Mouse (Mus musculus): ENCODE measurements around the gene Ndufc2.

Ndufc2 gene

DNA sequence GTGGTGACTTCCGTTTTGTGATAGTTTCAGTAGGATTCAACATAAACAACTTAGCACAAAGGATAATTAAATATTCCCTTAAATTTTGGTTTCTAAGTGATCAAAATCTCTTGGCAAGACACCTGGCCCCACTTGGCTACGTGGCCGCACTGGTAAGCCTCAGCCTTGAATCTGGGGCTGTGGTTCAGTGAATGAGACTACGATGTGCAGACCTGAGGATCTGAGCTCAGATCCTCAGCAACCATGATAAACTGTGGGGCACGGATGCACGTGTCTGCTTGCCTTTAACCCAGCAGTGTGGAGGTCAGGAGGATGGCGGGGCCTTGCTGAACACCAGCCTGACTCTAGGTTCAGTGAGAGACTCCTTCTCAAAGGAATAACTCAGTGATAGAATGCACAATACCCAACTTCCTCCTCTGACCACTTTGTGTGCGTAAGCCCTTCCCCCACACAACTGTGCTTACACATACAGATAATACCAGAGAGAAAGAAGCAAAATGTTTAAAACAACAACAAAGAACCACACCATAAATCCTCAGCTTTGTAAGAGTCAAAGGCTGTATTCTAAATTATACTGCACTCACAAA lies 12.1 kb upstream of the Ndufc2 start:
- DNase-seq (ENCODE audit: low read depth, low spot score): no peak

DNA sequence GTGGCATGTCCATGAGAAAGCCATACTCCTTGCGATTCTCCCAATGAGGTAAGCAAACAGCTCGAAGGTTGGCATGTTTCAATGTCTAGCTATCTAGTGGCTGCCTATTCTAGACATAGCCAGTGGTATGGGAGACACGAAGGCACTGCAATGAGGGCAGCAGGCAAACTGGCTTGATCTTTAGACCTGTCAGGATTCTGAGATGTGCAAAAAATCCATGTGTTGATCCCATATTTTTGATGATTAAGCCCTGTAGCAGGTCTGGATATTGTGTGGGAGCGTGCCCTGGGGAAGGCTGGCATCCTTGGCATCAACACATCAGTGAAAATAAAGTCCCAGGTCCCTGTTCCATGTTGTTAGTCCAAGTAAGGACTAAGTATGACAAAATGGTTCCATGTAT lies 11.3 kb upstream of the Ndufc2 start:
- no peak for DNase-seq (ENCODE audit: low read depth, low spot score)

DNA sequence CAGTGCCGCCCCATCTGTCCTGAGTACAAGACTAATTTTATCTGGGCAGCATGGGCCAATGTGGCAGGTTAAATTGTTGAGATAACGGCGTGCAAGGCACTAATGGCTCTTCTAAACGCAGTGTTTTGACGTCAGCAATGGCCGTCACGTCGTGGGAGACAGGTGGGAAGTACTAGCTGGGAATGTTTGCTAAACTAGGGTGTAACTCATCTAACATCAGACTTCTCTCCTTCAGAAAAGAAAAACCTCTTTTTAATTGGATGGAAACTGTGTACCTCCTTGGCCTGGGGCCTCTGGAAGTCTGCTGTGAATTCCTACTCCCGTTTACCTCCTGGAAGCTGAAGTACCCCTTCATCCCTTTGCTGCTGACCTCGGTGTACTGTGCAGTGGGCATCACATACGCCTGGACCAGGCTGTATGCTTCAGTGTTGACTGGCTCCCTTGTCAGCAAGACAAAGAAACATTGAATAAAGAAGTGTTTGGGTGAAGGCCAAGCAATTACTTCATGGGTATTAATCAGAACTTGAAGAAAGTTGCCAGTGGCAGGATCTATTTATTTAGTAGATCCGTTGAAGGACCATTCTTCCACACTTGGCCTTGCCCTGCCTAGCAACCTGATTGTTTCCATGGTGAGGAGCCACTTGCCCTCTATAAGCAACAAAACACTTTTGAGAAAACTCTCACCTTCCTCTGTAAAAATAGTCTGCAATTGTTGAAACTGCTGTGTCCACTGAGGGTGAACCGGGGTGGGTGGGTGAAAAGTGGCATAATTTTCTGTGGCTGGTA lies 8.3 kb upstream of the Ndufc2 start:
- DNase-seq (ENCODE audit: low read depth, low spot score): no peak

DNA sequence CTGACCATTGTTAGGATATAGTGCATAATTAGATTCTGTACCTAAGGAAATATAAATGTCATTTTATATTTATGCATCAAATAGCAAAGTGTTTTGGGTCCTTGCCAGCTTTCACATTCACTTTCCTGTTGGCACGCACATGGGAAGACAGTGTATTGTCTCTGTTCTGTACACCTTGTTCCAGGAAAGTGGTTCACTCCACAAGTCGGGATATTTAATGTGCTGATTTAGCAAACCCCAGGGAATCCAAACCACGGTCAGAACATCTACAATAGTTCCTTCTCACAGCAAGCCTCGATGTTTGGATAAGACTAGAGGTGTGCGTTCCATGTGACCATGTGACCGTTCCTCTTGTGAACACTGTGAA lies 7.7 kb upstream of the Ndufc2 start:
- no peak for DNase-seq (ENCODE audit: low read depth, low spot score)

DNA sequence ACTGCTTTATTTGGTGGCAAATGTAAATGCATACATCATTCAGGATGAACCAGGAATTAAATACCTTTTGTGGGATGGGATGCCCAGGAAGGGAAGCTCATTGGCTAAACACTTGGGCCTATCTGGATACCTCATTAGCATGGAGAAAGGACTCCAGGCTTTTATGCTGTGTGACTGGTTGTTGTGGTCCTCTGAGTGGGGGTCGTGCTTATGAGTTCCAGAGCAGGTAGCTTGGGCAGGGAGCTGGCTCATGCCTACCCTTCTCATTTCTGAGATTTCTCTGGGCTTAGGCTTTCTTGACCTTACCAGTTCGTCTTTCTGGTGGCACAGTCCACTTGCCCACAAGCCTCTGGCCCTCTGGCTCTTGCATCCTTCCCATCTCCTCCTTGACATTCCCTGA lies 5.4 kb upstream of the Ndufc2 start:
- DNase-seq (ENCODE audit: low read depth, low spot score): no peak

DNA sequence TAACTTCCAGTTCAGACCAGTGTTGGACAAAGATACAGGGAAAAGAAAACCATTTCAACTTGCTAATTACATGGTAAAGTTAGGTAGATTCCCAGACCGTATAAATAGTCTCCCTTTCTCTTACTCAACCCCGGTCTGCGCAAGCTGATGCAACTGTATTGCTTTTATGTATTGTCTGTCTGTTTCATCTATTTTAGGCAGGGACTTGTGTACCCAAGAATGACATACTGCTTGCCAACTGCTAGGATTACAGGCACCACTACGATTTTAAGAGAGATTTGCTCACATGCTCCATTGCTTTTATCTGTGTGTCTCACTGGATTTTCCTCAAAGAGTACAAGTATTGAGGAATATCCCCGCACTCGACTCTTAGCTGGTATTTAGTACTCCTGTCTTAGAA lies 860 bp upstream of the Ndufc2 start:
- no peak for DNase-seq (ENCODE audit: low read depth, low spot score)

DNA sequence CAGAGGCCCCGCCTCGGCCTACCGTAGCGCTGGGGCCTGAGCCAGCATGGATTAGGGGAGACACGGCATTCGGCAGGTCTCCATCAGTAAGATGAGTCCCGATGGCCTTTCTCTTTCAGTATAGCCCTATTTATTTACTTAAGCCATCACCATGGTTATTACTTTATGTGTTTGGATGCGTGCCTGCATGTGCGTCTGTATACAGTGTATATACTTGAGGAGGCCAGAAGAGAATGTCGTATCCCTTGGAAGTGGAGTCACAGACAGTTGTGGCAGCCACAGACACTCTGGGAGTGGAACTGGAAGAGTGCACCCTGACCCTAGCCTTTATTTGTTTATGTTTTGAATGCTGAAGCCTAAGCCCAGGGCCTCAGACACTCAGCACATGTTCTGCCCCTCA lies 7.3 kb downstream of the Ndufc2 start:
- no peak for DNase-seq (ENCODE audit: low read depth, low spot score)

DNA sequence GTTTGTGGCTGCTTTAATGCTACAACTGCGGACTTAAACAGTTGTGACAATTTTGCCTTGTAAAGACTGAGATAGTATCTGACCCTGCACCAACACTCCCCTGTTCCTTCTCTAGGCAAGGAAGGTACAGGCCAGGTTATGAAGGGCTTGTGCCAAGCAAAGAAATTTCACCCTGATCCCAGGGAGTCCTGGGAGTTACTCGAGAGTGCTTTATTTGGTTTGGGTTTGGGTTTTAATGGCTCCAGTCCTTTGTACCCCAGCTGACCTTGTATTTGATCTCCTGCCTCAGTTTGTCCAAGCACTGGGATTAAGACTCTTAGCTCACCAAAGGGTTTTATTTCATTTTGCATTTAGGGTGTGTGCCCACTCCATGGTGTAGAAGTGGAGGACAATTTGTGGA lies 11.3 kb downstream of the Ndufc2 start:
- no peak for DNase-seq (ENCODE audit: low read depth, low spot score)

DNA sequence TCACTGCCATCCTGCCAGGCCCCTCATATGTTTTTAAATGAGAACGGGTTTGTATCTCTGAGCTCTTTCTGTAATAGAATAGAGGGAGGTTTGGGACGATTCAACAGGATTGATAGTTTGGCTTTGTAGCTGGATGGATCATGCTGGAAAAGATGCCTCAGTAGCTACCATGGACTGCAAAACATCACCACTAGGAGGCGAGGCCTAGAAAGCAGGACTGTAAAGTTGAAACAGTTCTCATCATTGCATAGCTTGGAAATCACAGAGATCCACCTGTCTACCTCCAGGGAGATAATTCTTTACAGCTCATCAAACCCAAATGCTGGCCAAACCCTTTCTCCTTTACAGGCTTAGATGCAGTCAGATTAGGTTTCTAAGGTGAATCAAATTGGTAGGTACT lies 11.8 kb downstream of the Ndufc2 start:
- peak; percentile 61 for DNase-seq (ENCODE audit: low read depth, low spot score)

DNA sequence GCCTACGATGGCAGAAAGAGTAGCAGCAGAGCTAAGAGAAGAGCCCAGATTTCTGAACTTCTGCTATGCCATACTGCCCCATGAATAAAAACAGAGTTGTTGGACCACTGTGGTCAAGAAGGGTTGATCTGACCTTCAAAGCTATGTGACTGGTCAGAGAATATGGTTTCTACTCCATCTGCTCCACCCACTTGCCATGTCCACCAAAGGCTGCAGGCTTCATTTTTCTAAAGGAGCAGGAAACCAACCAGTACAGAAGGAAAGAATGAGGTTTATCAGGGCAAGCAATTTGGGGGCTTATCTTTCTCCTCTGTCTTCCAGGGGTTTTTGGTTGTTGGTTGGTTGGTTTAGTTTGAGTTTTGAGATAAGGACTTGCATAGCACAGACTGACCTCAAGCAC lies 14.2 kb downstream of the Ndufc2 start:
- DNase-seq (ENCODE audit: low read depth, low spot score): no peak

DNA sequence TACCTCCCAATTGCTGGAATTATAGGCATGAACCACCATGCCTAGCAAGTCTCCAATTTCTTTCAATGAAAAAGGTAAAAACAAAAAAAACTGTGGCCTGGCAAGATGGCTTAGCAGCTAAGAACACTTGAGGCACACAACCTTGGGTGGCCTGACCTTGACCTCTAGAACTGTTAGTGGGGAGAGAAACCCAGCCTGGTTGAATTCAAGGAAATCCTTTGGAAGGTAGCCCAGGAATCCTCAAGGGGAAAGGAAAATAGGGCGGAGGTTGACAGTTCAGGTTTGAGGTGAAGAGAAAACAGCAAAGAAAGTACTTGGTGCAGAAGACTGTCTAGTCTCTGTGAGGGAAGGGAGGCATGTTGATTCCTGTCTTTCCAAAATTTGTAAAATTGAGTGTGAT lies 14.6 kb downstream of the Ndufc2 start:
- DNase-seq (ENCODE audit: low read depth, low spot score): peak; percentile 75

DNA sequence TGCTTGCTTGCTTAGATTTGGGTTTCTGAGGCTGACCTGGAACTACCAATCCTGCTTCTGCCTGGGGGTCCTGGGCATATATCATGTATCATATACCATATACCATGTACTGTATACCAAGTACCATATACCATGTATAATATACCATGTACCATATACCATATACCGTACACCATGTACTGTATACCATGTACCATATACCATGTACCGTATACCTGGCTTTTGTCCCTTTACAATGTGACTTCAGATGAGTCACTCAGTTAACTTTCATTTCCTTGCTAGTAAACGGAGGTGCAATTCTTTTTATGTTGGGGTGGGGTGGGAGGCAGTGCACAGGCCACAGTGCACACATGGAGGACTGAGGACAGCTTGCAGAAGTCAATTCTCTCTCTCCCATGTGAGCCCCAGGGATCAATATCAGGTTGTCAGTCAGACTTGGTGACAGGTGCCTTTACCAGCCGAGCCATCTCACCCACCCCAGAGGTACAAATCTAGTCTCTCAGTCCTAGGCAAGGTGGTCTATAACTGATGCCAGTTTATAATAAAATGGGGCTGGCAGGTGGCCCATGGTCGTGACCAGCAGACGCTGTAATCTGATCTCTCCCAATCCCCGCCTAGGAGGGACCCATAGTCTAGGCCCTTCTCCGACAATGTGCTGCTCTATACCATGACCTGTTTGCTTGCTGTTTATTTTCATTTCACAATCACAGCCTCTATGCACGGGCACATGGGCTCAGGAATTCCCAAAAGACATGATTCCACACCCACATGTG lies 15.3 kb downstream of the Ndufc2 start:
- DNase-seq (ENCODE audit: low read depth, low spot score): no peak

DNA sequence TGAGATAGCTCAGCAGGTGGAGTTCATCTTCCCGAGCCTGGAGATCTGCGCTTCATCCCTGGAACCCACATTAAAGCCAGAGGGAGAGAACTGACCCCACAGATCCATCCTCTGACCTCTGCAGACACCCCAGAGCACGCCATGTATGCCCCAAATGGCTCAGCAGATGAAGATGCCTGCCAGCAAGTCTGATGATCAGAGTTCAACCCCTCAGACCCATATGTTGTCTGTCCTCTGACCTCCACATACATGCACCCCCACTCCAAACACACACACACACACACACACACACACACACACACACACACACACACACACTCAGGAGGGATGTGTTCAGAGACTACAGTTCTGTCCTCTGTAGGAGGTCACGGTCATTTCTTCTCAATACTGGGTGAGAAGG lies 16.7 kb downstream of the Ndufc2 start:
- DNase-seq (ENCODE audit: low read depth, low spot score): no peak

DNA sequence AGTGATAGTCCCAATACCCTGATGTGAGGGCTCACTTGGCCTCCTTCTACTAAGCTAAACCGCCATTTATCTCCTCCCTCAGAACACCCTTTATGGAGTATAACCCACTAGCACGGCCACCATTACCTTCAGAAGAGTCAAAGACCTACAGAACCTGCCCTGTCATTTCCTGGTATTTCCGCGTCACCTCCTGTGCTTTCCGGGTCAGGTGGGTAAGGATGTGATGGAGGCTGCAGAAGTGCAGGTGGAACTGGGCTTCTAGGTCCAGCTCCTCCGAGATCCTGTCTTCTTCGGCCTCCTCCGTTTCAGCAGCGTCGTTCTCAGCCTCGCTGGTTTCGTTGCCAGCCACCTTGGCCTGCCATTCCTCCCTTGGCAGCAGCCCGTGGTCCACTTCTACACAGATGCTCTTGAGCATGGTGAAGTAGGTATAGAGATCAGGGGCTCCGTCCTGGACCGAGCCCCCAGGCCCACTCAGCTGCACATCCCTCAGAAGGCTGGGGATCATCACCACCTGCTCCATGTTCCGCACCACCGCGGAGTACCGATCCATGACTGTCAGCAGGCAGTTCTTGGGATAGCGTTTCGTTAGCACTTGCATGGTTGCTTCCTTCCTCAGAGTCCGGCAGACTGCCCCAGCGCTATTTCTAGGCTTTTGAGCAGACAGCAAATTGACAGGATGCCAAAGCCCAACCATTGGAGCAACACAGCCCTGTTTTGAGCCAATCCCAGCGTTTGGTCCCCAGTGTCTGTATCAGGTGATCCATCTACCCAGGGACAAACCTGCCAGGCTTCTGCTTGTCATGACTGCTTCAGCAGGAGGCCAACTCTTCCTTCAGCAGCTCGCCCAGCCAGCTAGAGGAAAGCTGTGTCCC lies 17.3 kb downstream of the Ndufc2 start, which contains the start of gene Thrsp:
Thrsp (minus strand) TSS at position 825 of the 872 bp plus-strand sequence.
- DNase-seq (ENCODE audit: low read depth, low spot score): peak; percentile 74

DNA sequence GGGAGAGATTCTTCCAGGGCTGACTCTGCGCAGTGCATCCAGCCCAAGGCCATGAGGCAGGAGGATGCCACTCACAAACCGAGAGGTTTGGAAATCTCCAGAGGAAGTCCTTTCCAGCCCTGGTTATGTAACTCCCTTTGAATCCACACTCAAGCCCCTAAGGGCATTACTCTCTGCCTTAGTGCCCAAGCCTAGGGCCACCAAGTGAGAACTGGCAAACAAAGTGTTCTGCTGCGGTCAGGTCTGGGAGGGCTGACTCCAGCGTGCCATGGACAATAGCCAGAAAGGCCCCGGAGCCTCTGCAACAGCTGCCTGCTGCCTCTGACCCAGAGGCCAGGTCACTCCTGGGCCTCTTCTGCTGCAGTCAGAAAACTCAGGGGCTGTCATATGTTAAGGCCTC lies 18.9 kb downstream of the Ndufc2 start:
- DNase-seq (ENCODE audit: low read depth, low spot score): no peak

DNA sequence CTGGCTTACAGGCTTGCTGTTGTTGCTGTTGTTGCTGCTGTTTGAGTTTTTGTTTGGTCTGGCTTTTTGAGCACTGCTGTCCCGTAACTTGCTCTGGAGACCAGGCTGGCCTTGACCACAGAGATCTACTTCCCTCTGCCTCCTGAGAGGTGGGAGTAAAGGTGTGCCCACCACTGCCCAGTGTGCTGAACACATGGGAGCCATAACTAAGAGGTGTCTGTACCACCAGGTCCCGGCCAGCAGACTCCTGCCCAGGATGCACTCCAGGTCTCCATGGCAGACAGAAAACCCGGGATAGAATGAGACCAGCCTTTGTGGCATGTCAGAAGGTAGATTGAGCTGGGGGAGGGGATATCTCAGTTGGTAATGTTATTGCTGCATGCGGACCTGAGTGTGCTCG lies 19.4 kb downstream of the Ndufc2 start:
- DNase-seq (ENCODE audit: low read depth, low spot score): no peak

DNA sequence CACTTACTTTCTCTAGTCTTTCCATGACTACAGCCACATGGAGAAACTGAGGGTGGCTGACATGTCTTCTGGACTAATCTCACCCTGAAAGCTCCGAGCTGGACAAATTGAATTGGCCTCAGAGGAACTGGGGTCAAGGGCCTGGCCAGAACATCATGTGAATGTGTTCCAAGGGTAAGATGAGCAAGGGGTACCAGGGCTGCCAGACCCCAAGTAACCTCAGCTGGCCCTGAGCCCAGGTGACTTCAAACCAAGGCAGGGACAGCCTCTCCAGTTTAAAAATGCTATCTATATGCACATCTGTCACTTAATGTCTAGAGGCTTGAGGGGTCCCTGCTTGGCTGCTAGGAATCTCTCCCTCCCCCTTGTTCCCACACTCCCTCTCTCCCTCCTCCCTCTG lies 20.6 kb downstream of the Ndufc2 start:
- no peak for DNase-seq (ENCODE audit: low read depth, low spot score)

DNA sequence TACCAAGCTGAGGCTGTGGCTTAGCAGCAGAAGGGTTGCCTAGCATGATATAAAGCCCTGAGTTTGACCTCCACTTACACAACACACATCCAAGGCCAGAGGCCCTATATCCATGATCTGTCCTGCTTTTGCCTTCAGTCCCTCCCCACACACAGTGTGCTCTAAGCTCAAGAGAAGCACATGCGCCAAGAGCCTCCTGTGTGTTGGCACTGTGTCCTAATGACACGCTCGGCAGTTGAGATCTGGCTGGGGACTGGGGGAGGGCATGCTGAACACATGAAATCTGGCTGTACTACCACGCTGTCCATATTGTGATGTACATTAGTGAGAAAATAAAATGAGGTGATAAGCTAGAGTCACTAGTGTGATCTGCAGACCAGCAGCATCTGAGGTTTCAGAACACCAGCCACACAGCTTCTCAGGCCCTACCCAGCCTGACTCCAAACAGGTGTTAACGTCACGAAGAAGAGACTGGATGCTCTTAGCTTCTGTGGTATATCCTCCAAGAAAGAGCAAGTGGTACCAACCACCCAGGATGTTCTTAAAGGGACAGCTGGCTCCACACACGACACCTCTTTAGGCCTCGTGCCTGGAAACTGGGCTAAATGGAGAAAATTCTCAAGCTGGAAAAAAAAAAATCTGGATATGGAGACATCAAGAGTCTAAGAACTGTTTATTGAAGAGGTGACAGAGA lies 21.3 kb downstream of the Ndufc2 start:
- DNase-seq (ENCODE audit: low read depth, low spot score): no peak

DNA sequence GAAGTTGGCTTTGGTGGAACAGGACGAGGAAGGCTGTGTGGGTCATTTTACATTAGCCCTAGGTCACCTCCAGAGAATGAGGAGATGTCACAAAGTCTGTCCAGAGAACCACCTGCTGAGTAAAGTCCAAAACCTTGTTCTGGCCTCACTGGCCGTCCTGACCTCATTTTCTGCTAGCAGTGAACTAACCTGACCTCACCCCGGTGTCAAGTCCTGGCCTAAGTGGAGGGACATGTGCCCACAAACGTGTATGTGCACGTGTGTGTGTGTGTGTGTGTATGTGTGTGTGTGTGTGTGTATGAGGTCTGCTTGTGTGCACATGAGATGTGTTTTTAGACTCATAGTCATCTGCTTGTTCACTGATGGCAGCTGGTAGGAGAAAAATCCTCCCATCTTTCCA lies 24.0 kb downstream of the Ndufc2 start:
- no peak for DNase-seq (ENCODE audit: low read depth, low spot score)

DNA sequence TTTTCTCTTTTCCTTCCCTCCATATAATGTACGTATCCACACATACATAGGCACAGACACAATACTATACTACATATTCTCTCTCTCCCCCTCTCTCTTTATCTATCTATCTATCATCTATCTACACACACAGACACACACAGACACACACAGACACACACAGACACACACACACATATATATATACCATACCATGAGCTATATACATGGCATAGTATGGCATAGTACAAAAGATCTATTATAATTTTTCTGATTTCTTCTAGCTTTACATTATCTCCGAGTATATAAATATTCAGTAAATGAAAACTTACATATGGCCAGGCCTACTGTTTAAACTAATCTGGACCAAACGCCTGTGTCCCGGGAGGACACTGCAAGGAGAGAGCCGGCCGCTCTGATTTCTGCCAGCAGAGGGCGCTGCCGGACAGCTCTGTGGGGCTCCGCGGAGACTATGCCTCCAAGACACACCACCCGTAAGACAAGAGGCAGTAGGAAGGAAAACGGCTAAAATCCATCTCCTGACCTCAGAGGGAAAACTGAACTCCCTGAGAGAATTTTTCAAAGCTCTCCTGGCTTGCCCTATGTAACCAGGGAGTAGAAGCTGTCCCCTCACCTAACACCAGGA lies 24.9 kb downstream of the Ndufc2 start:
- peak; percentile 87 for DNase-seq (ENCODE audit: low read depth, low spot score)

DNA sequence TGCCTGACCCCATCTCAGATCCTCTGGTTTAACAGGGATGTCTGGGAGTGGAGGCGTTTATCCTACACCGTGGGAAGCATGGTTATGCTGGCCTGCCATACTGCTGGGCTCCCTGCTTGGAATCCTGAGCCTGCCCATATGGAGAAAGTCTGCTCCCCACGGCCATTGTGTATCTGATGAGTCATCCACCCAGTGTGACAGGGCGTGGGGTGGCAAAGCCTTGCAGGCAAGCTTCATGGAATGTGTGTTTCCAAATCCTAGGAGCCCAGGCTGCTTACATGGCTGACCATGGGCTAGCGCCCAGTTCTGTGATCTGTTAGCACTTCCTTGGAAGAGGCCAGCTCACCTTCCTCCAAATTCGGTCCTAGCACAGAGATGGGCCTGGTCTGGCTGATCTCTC lies 26.8 kb downstream of the Ndufc2 start:
- DNase-seq (ENCODE audit: low read depth, low spot score): peak; percentile 60
